Mouse (Mus musculus) macrophage (primary cell): ENCODE data around the gene Ptn. TPM values are rescaled to one million over a fixed set of nuclear protein-coding genes. Genes with fewer than 3 reads are reported as not detected.

ENCODE experiments used
- H3K27ac ChIP-seq: fragments of 350-480 bp; formaldehyde crosslinking; 2 replicates; pipeline ENCODE4 v1.9.0; 2021
- H3K36me3 ChIP-seq: fragments of 350-480 bp; formaldehyde crosslinking; 2 replicates; pipeline ENCODE4 v1.9.0; 2021; ENCODE audit errors: inconsistent target
- H3K4me3 ChIP-seq: fragments of 350-480 bp; formaldehyde crosslinking; 2 replicates; pipeline ENCODE4 v1.9.0; 2021; ENCODE audit errors: inconsistent target
- H3K79me2 ChIP-seq: fragments of 350-480 bp; formaldehyde crosslinking; 2 replicates; pipeline ENCODE4 v1.9.0; 2021; ENCODE audit errors: inconsistent target
- WGBS: methylation state at CpG from one replicate; pipeline ENCODE4 v1.1.7; 2026; ENCODE audit warnings: inconsistent platforms; ENCODE audit not compliant: missing documents; 5-methylcytosine and 5-hydroxymethylcytosine counted together
- polyA plus RNA-seq: library from polyadenylated mRNA; stranded (reverse); fragments of 250-400 nt; gene quantifications from 3 replicates; pipeline ENCODE4 v1.2.4, GENCODE M21; 2018; ENCODE audit warnings: inconsistent platforms

Ptn gene
- polyA plus RNA-seq, 1 experiment from 2014 or later = 0.19 TPM

DNA sequence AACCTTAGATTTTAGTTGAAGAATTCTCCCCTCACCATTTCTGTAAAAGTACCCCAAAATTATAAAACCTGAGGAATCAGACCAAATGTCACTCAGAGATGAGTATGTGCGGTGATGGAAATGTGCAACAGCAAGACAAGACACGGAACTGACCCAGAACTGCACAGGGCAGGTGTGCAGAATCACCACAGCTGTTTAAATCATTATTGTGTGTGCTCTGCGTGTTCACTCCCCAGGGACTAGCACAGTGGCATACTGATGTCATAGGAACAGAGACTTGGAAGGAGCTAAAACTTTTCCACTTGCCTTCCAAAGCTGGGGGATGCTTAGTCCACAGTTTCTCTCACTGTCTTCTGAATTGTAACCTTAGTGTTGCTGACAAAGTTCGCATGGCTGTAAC, 22.7 kb upstream of the Ptn start:
- H3K4me3 ChIP-seq = no peak overlapping the region
- WGBS = 91% methylated on average over 3 of the region's 4 CpGs
- H3K36me3 ChIP-seq = no peaks in the 10 kb centered on the region
- H3K27ac ChIP-seq = no peak overlapping the region
- H3K79me2 ChIP-seq = no peaks in the 10 kb centered on the region

DNA sequence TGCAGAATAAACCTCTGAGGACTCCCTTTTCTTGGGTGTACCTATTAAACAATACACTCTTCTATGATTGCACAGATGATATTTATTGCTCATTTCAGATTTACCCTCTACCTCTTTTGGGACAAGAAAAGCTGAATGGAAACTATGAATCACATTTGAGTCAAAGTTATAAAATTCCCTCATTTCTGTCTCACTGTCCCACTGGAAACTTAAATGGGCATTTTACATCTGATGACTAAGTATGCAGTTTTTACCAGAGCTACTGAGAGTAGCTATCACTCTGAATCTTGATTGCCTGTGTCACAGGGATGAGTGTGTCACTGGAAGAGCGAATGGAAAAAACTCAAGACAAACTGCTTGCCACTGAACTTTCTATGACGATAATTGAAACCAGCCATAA, 22.2 kb upstream of the Ptn start:
- Histone ChIP-seq H3K36me3 (no peaks in the 10 kb centered on the region), H3K27ac (no peak overlapping the region), H3K4me3 (no peak overlapping the region), H3K79me2 (no peaks in the 10 kb centered on the region)
- whole genome bisulfite sequencing = 88% methylated on average over 2 of the region's 2 CpGs

DNA sequence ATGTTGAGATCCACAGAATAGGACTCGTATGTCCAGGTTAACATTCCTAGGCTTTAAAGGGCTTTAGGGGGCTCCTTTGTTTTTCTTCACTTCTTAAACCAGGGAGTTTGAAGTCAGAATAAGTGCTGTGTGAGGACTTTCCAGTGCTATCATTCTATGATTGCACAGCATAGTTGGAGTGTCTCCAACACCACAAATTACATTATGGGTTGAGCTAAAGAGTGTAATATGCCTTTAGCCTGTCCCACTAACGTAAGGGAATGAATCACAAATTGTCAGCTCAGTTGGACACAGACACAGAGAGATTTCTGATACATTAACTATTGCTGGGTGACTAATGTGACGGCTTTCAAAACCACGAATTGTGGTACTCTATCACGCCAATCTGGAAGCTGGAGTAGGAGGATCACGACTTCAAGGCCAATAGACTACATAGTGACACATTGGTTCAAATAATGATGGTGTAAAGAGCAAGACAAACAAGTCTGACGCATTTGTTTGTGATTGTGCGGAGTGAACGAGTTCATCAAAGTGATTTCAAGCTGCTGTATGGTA, 20.4 kb upstream of the Ptn start:
- Histone ChIP-seq H3K36me3 (no peaks in the 10 kb centered on the region), H3K4me3 (no peak overlapping the region), H3K79me2 (no peaks in the 10 kb centered on the region), H3K27ac (no peak overlapping the region)
- 83% methylated on average over 9 of the region's 9 CpGs for WGBS

DNA sequence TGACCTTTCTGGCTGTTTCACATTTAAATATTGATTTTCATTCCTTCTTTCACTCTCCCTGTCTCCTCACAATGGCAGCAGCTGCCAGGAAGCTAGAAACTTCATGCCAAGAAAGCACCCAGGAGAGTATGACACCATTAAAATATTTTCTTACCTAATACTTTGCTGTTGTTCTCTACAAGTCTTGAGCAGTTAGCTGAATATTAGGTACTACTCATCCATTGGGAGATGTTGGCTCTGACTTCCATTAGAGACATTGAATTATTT, 9.7 kb upstream of the Ptn start:
- no peaks in the 10 kb centered on the region for H3K36me3 ChIP-seq
- no peak overlapping the region for H3K4me3 ChIP-seq
- H3K79me2 ChIP-seq = no peaks in the 10 kb centered on the region

DNA sequence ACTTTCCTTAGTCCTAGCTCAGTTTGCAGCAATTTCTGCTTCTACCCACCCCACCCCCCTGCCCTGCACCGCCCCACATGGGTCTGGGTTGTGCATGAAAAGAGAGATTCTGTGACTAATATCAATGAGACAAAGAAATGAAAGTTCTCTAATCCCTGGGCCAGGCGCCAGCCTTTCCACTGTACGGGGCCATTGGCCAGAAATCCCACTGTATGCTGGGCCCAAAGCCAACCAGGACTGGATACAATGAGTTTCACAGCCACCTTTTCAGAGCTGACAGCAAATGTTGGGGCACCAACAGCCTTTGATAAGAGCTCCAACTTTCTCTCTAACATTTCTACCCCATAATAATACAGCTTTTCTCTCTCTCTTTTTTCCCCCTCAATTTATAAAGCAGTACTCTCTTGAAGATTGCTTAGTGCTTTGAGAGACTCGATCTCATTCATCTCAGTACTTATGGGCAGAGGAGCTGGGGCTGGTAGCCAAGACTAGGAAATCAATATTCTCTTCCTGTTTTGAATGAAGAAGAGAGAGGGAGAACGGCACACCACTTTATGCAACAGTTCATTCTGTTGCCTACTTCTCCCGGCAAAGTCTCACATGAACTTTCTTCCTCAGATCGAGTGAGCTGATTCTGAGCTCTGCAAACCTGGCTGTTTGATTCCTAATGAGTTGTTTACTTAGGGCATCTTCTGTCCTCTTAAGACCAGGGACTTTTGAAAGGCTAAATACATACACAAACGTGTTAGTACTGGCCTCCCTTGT, 9.2 kb upstream of the Ptn start:
- no peak overlapping the region for H3K4me3 ChIP-seq

More for the DNA sequence above, 9.7 kb upstream of the Ptn start:
- H3K27ac ChIP-seq = no peak overlapping the region

DNA sequence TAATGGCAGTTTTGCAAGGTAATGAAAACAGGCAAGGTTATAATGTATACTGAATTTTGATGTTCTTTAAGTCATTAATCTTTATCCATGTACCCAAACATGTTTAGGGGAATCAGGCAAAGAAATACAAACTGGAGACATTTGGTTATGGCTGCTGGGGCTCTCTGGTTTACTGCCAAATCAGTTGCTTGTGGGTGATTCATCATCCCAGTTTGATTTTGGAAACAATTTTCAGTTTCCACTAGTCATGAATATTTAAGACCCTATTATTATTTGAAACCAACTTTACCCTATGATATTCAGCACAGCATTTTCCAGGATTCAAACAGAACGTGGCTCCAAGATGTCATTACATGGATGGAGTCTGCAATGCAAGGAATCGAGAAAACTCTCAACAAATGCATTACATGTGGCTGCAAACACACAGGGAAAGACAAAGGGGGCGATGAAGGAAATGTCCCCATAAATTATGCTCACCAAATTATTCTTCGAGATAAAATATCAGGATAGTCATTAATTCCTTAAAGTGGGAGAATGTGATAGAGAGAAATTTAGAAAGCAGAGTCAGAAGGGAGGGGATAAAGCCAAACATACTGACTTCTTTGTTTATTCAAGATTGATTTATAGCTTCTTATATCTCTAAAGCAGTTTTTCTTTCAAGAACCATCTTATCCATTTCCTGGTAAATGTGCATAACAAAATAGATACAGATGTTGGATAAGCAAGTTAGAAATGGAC, 8.4 kb upstream of the Ptn start:
- 87% methylated on average over 4 of the region's 4 CpGs for WGBS
- Histone ChIP-seq H3K27ac (no peak overlapping the region), H3K36me3 (no peaks in the 10 kb centered on the region), H3K4me3 (no peak overlapping the region), H3K79me2 (no peaks in the 10 kb centered on the region)

More for the DNA sequence above, 9.2 kb upstream of the Ptn start:
- Histone ChIP-seq H3K27ac (no peak overlapping the region), H3K79me2 (no peaks in the 10 kb centered on the region), H3K36me3 (no peaks in the 10 kb centered on the region)
- 66% methylated on average over 8 of the region's 8 CpGs for WGBS

DNA sequence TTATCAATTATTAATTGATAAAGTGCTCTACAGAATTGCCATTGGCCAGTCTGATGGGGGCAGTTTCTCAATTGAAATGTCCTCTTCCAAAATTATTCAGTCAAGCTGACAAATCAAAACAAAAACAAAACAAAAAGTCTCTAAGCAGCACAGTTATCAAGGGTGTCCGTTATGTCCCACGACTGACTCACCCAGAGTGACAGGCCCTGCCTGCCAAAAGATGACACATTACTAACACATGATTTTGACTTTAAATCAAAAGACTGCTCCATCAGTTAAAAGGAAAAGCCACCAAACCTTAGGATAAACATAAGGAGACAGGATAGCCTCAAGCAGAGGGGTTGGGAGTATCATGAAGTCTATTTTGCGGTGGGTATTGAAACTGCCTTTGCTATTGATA, 6.6 kb upstream of the Ptn start:
- no peaks in the 10 kb centered on the region for H3K79me2 ChIP-seq
- WGBS = 89% methylated on average over 3 of the region's 3 CpGs
- no peaks in the 10 kb centered on the region for H3K36me3 ChIP-seq
- no peak overlapping the region for H3K27ac ChIP-seq
- no peak overlapping the region for H3K4me3 ChIP-seq

DNA sequence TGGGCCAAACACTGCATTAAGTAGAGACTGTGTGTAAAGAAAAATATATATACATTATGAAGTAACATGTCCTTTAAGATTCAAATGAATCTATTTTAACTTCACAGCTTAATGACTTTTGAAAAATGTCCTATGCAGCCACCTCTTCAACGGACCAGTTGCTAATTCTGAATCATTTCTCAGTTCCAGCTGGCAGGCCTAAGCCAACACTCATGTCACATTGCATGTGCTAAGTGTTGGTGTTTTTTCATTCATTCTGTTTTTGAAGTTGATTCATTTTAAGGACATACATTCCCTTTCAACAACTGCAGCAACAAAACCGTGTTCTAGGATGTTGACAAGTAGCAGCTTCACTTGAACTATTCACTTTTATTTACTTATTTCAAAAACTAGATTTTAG, 6.0 kb upstream of the Ptn start:
- no peaks in the 10 kb centered on the region for H3K36me3 ChIP-seq
- H3K27ac ChIP-seq = no peak overlapping the region
- no peak overlapping the region for H3K4me3 ChIP-seq
- H3K79me2 ChIP-seq = no peaks in the 10 kb centered on the region
- 74% methylated on average over 2 of the region's 2 CpGs for WGBS

DNA sequence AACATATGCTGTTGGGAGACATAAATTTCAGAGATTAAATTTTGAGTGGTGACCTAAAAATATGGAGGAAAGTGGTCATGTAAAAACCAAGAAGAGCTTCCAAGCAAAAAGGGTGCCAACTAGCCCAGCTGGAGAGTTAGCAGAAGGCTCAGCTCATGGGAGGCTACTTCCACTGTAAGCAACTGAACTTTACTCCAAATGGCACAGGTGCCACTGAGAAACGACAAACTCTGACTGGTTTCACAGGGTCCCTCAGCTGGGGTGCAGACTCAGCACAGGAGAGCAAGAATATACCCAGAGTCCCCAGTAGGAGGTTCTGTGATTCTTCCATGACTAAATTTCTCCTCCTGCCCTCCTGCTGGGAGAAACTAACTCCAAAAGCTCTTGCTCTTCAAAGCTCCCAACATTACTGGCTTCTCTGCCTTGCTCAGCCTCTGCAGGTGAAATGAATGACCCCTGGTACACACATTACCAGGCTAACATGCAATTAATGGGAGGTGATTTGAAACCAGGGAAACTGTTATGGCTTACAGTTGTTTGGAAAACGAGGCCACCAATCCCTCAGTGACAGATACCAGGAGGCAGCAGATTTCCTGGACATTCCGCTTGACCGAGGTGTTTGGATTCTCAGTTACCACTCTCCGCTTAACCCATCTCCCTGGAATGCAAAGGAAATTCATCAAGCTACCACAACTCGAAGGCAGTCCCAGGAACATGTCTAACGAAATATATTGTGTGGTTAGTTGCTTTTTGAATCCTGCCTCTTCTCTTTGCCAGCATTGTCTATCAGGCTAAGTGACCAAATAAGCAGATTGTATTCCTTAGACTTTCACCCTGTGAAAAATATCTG, 2.9 kb upstream of the Ptn start:
- Histone ChIP-seq H3K4me3 (no peak overlapping the region), H3K79me2 (no peaks in the 10 kb centered on the region), H3K27ac (no peak overlapping the region), H3K36me3 (no peaks in the 10 kb centered on the region)
- 72% methylated on average over 7 of the region's 7 CpGs for WGBS

DNA sequence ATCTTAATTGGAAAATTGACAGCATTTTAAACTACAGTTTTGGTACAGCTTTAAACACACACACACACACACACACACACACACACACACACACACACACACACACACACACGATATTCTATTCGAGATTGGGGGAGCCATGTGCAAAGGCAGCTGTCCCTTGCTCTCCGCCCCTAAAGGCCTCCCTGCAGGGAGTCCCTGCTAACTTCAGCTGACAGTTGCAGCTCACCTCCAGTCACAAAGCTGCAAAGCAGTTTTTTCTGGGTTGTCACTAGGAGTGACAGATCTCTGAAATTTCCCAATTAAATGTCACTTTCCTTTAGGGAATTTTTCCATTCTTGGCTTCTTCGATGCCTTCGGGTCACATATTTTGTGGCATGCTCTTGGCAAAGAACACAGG, 428 bp upstream of the Ptn start:
- no peak overlapping the region for H3K27ac ChIP-seq
- H3K79me2 ChIP-seq = no peaks in the 10 kb centered on the region
- no peak overlapping the region for H3K4me3 ChIP-seq
- 28% methylated on average over 5 of the region's 5 CpGs for WGBS
- no peaks in the 10 kb centered on the region for H3K36me3 ChIP-seq

DNA sequence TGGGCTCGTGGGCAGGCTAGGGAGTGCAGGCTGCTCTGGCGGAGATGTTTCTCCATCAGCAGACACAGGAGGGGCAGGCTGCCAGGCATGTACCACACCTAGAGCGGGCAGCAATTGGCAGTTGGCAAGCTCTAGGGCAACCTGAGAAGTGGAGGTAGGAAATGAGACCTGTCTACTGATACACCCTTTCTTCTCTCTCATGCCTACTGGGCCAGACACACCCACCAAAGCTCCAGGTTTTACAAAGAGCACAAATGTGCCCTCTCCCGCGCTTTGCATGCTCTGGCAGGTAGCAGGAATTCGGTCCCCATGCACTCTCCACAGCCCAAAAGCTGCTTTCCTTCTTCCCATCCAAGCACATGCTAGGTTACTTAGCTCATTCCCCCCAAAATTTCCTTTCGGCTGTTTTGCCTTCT, 701 bp downstream of the Ptn start:
- Histone ChIP-seq H3K27ac (no peak overlapping the region), H3K79me2 (no peaks in the 10 kb centered on the region), H3K36me3 (no peaks in the 10 kb centered on the region), H3K4me3 (no peak overlapping the region)
- WGBS = 67% methylated on average over 7 of the region's 7 CpGs

DNA sequence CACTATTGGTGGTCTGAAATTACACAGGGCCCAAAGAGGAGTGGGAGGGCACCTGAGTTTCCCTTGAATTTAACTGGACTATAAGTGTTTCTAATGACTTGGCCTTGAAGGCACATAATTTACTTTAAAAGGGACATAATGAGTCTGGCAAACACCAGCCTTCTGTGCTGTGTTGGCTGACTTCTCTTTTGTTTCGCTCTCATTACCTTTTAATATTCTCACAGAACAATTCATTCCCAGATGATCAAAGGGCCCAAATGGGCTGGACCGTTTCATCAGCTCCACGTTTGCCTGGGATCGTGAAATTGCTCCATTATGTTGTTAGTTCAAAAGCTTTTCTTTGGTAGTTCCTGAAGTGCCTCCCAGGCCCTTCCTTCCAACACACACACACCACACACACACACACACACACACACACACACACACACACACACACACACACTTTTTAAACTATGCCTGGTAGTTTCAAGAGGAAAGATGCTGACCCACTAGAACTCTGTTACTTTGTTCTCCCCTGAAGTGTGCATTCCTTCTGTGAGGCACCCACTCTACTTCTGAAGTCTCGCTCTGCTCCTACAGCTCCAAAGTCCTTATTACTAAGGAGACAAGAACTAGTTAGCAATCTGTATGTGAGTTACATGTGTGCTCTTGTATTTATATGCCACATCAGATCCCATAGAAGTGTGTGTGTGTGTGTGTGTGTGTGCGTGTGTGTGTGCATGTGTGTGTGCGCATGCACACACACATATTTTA, 1.5 kb downstream of the Ptn start:
- H3K4me3 ChIP-seq = no peak overlapping the region
- no peak overlapping the region for H3K27ac ChIP-seq
- 97% methylated on average over 3 of the region's 7 CpGs for WGBS
- no peaks in the 10 kb centered on the region for H3K36me3 ChIP-seq
- H3K79me2 ChIP-seq = no peaks in the 10 kb centered on the region

DNA sequence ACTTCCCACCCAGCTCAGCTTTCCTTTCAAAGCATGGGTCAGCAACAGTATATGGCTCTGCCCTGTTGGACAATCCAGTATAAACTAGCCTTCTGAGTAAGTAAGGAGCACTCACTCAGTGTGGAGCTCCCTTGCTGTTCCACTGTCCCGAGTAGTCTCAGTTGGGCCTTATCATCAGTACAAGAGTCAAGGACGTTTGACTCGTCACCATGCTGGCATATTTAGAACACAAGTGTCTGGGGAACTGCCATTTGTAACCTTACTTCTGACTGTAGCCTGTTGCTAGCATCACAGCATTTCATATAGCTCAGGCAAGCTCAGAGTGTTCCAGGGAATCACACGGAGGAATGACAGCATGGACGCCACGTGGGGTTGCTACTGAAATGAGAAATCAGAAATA, 3.1 kb downstream of the Ptn start:
- Histone ChIP-seq H3K27ac (no peak overlapping the region), H3K36me3 (no peaks in the 10 kb centered on the region), H3K4me3 (no peak overlapping the region), H3K79me2 (no peaks in the 10 kb centered on the region)
- WGBS = 90% methylated on average over 6 of the region's 6 CpGs

DNA sequence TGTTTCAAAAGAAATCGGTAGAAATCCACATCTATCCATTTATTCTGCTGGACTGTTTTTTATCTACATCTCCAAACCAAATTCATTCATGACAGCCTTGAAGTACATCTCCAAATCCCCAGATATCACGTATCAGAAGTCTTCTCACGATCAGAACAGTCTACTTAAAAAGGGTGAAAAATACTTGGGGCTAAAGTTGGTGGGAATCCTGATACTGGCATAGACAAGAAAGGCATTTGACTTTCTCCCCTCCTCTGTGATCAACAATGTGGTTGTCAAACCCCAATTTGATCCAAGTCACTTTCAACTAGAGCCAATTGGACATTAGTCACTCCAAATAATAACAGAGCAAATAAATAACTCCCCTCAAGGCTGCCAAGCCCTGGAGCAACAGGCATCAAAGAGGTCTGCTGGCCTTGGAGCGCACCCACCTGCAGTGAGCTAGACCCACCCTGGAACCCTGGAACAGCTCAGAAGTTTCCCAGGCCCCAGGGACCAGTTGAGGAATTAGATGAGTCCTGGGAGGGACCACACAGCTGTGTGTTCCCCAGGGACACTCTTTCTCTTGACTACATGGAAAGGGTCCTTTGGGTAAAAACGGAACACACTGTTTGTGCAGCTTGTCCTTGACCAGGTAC, 9.6 kb downstream of the Ptn start:
- 88% methylated on average over 5 of the region's 5 CpGs for WGBS

More for the DNA sequence above, 9.6 kb downstream of the Ptn start:
- Histone ChIP-seq H3K79me2 (no peaks in the 10 kb centered on the region), H3K36me3 (no peaks in the 10 kb centered on the region), H3K27ac (no peak overlapping the region), H3K4me3 (no peak overlapping the region)
